Mouse (Mus musculus) midbrain, embryonic 13.5 days (tissue): ENCODE measurements around the gene Edc4. TPM values are rescaled to one million over a fixed set of nuclear protein-coding genes. Genes with fewer than 3 reads are reported as not detected.

Experiments
- ATAC-seq: fragments of 200-750 bp; cut with Nextera tagmentation; 2 replicates; pipeline ENCODE4 v1.8.0; 2017; ENCODE audit warnings: mild to moderate bottlenecking, moderate TSS enrichment, moderate library complexity
- H3K27ac ChIP-seq: fragments of 300-500 bp; sonication (generic); 2 replicates; pipeline ENCODE4 v1.5.1; 2015; ENCODE audit warnings: inconsistent platforms, mild to moderate bottlenecking, moderate library complexity
- H3K27me3 ChIP-seq: fragments of 300-500 bp; sonication (generic); 2 replicates; pipeline ENCODE4 v1.6.1; 2015; ENCODE audit warnings: mild to moderate bottlenecking, inconsistent platforms
- H3K36me3 ChIP-seq: fragments of 300-500 bp; sonication (generic); 2 replicates; pipeline ENCODE4 v1.6.1; 2015; ENCODE audit warnings: mild to moderate bottlenecking, inconsistent platforms
- H3K4me1 ChIP-seq: fragments of 300-500 bp; sonication (generic); replicated peaks from 2 replicates; pipeline ENCODE4 v1.6.1; 2015; ENCODE audit warnings: inconsistent platforms
- H3K4me2 ChIP-seq: fragments of 300-500 bp; sonication (generic); replicated peaks from 2 replicates; pipeline ENCODE4 v1.6.1; 2015; ENCODE audit warnings: moderate library complexity, mild to moderate bottlenecking, inconsistent platforms
- H3K4me3 ChIP-seq: fragments of 300-500 bp; sonication (generic); replicated peaks from 2 replicates; pipeline ENCODE4 v1.5.1; 2015; ENCODE audit warnings: mild to moderate bottlenecking, inconsistent platforms
- H3K9ac ChIP-seq: fragments of 300-500 bp; sonication (generic); replicated peaks from 2 replicates; pipeline ENCODE4 v1.6.1; 2015; ENCODE audit warnings: mild to moderate bottlenecking, inconsistent platforms
- H3K9me3 ChIP-seq: fragments of 300-500 bp; sonication (generic); 2 replicates; pipeline ENCODE4 v1.6.1; 2016; ENCODE audit warnings: mild to moderate bottlenecking, inconsistent platforms
- WGBS: fragments of 180-500 bp; shearing (Covaris S2); methylation state at CpG from one replicate; pipeline ENCODE4 v1.1.7; 2015; 5-methylcytosine and 5-hydroxymethylcytosine counted together
- polyA plus RNA-seq: library from polyadenylated mRNA; unstranded; fragments of >200 nt; fragmentation: Nextera tagmentation; extraction: Ambion mirVana; gene quantifications from 2 replicates; pipeline ENCODE4 v1.2.1, GENCODE M21; 2015

The Edc4 gene
- polyA plus RNA-seq, 1 experiment from 2014 or later, result 56.6 TPM

DNA sequence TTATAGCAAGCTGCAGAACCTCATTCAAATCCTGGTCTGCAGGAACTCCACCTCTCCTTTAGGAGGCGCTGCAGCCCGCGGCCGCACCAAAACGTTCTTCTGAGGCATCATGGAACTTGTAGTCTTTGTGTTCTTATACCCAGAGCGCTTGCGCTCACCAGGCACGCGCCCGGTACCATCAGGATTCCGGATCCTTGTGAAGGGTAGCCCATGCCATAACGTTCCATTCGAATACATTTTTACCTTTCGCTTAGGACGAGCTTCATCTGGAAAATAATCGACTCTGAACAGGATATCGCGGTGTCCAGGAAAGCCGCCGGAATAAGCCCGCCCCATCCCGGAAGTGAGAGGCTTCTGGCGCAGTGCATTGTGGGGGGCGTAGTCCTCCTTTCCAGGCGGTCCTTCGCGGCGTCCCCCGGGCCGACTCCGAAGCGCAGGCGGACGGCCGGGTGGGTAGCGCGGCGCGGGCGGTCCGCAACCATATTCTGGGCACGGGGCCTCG lies 25.9 kb upstream of the Edc4 start, which contains the start of gene Thap11:
Thap11 (plus strand) TSS at position 418 of the 502 bp plus-strand sequence.
- no peaks in the 10 kb centered on the region for H3K9me3 ChIP-seq
- peaks cover 7% of the 10 kb centered on the region for H3K36me3 ChIP-seq
- H3K4me3 ChIP-seq, result peak within 1 kb of the TSS; percentile 83
- WGBS, result under 1% methylated on average over 43 of the region's 43 CpGs
- peak within 1 kb of the TSS; percentile 83 for H3K27ac ChIP-seq
- H3K4me1 ChIP-seq, result peaks cover 48% of the 10 kb centered on the region
- peak; percentile 92 for ATAC-seq
- no peaks in the 10 kb centered on the region for H3K27me3 ChIP-seq
- H3K9ac ChIP-seq, result peak within 1 kb of the TSS; percentile 91
- peak within 1 kb of the TSS; percentile 99 for H3K4me2 ChIP-seq

DNA sequence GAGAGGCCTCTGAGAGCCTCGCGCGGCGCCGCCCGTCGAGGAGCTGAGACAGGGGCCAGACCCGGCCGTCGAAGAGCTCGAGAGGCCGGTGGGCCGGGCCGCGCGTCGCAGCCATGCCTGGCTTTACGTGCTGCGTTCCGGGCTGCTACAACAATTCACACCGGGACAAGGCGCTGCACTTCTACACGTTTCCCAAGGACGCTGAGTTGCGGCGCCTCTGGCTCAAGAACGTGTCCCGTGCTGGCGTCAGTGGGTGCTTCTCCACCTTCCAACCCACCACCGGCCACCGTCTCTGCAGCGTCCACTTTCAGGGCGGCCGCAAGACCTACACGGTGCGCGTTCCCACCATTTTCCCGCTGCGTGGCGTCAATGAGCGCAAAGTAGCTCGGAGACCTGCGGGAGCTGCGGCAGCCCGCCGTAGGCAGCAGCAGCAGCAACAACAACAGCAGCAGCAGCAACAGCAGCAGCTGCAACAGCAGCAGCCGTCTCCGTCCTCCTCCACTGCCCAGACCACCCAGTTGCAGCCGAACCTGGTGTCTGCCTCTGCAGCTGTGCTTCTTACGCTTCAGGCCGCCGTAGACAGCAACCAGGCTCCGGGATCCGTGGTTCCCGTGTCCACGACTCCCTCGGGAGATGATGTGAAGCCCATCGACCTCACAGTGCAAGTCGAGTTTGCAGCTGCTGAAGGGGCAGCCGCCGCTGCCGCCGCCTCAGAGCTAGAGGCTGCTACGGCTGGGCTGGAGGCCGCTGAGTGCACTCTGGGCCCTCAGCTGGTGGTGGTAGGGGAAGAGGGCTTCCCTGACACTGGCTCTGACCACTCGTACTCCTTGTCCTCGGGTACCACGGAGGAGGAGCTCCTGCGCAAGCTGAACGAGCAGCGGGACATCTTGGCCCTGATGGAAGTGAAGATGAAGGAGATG lies 25.2 kb upstream of the Edc4 start:
- H3K27me3 ChIP-seq, result no peaks in the 10 kb centered on the region
- peak; percentile 0; the same call in 1 of the 2 replicates for ATAC-seq
- under 1% methylated on average over 71 of the region's 71 CpGs for WGBS
- no peaks in the 10 kb centered on the region for H3K9me3 ChIP-seq
- peaks cover 48% of the 10 kb centered on the region for H3K4me1 ChIP-seq
- H3K4me3 ChIP-seq, result peak overlapping the region; percentile 83
- peaks cover 7% of the 10 kb centered on the region for H3K36me3 ChIP-seq
- H3K4me2 ChIP-seq, result peak overlapping the region; percentile 99
- H3K27ac ChIP-seq, result peak overlapping the region; percentile 83
- peak overlapping the region; percentile 91 for H3K9ac ChIP-seq

DNA sequence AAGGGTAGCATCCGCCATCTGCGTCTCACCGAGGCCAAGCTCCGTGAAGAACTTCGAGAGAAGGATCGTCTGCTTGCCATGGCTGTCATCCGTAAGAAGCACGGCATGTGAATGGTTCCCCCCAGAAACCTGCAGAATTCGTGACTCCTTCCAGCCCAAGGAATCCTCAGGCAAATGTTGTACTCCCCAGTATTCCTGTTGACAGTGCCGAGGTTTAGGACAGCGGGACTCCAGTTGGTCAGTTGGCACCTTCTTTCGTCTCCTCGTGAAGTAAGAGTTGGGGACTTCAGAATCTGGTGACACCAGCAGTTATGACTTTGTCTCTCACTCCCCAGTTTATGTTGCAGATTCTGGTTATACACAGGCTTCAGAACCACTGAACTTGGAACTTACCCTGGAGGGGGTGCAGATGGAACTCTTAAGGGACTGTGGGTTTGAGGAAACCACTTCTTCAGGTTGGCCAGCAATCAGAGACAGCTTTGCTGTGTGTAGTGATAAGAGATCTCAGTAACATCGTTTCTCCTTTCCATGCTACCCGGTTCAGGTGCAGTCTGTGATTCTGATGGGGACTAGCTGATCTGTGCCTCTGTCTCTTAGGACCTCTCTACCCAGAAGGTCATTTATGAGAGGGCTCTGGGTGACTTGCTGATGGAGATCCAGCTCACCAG lies 24.4 kb upstream of the Edc4 start:
- Histone ChIP-seq H3K4me2 (peak overlapping the region; percentile 99), H3K27ac (peak overlapping the region; percentile 83), H3K9ac (peak overlapping the region; percentile 91), H3K9me3 (no peaks in the 10 kb centered on the region), H3K36me3 (peaks cover 7% of the 10 kb centered on the region), H3K4me1 (peaks cover 47% of the 10 kb centered on the region), H3K4me3 (peak overlapping the region; percentile 83), H3K27me3 (no peaks in the 10 kb centered on the region)
- 24% methylated on average over 15 of the region's 15 CpGs for WGBS
- no peak for ATAC-seq

DNA sequence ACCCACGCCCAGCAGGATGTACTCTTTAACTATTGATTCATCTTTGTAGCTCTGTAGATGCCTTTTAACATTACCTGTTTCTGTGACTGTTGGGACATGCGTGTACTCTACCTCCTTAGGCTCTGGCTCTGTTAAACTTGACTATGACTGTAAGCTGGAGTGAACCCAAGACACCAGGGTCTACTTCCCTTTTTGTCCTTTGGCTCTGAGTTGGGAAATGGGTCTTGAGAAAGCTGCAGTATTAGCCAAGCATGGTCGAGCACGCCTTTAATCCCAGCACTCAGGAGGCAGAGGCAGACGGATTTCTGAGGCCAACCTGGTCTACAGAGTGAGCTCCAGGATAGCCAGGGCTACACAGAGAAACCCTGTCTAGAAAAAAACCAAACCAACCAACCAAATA lies 22.2 kb upstream of the Edc4 start:
- ATAC-seq, result no peak
- Histone ChIP-seq H3K4me2 (no peak overlapping the region), H3K4me3 (no peak overlapping the region), H3K4me1 (peaks cover 64% of the 10 kb centered on the region), H3K9ac (no peak overlapping the region), H3K27ac (no peak overlapping the region), H3K36me3 (peaks cover 11% of the 10 kb centered on the region), H3K9me3 (no peaks in the 10 kb centered on the region), H3K27me3 (no peaks in the 10 kb centered on the region)
- WGBS, result 82% methylated on average over 5 of the region's 5 CpGs

DNA sequence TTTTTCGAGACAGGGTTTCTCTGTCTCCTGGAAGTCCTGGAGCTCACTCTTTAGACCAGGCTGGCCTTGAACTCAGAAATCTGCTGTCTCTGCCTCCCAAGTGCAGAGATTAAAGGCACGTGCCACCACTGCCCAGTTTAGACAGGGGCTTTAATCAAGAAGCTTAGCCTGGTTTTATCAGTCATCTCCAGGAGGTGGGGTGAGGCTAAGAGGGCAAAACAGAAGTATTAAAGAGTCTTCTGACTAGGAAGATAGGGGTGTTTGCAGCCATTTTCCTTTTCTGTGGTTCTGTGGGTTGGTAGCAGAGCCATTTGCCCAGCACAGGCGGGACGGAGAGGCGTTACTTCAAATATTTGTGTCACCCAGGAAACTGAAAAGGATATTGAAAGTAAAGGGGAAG lies 21.4 kb upstream of the Edc4 start:
- Histone ChIP-seq H3K4me2 (peak overlapping the region; percentile 95; the same call in 1 of the 2 replicates), H3K27me3 (no peaks in the 10 kb centered on the region)

DNA sequence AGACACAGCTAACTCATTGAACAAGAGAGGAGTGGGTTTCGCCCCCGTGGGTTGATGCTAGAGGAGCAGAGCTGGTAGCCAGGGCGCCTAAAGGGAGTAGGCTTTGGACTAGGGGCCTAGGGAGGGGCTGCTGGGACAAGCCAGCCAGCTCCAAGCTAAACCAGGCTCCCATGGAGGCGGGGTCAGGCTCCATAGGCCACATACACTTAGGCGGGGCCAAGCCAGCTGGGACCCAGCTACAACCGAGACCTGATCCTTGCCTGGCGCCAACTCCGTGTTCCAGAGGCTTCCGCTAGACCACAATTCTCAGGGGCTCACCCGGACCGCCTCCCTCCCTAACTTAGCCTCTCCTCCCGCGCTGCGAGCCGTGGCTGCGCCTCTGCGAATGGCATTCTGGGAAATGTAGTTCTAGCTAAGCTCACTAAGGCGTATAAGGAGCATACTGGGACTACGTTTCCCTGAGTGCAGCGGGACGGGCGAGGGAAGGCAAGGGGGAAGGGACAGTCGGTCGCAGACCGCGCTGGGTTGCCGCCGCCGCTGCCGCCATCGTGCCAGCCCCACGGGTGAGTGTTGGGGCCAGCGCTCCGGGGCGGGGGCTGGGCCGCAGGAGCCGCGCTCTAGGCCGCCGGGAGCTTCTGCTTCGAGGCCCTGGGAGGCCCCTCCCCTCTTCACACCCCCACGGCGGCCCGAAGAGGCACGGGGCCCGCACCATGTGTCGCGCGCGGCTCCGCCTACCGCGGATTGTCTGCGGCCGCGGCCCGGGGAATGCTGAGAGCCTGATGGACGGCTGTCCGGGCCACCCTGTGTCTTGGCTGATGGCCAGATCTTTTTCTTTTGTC lies 20.3 kb upstream of the Edc4 start, which contains the start of gene Nutf2:
Nutf2 (plus strand) TSS at position 438 of the 839 bp plus-strand sequence.
- ATAC-seq, result peak; percentile 98
- Histone ChIP-seq H3K36me3 (peaks cover 12% of the 10 kb centered on the region), H3K9ac (peak within 1 kb of the TSS; percentile 98), H3K4me2 (peak within 1 kb of the TSS; percentile 95), H3K4me1 (peaks cover 77% of the 10 kb centered on the region), H3K27ac (peak within 1 kb of the TSS; percentile 91), H3K27me3 (no peaks in the 10 kb centered on the region), H3K4me3 (peak within 1 kb of the TSS; percentile 99), H3K9me3 (no peaks in the 10 kb centered on the region)
- WGBS, result under 1% methylated on average over 57 of the region's 59 CpGs

More for the DNA sequence above, 21.4 kb upstream of the Edc4 start:
- Histone ChIP-seq H3K36me3 (peaks cover 12% of the 10 kb centered on the region), H3K27ac (peak overlapping the region; percentile 88; the same call in 1 of the 2 replicates), H3K9me3 (no peaks in the 10 kb centered on the region), H3K4me3 (0 out of 2 replicates have a peak overlapping the region, but pooled peaks have one; percentile 99), H3K9ac (no peak overlapping the region), H3K4me1 (peaks cover 71% of the 10 kb centered on the region)
- WGBS, result 74% methylated on average over 5 of the region's 5 CpGs
- no peak for ATAC-seq

DNA sequence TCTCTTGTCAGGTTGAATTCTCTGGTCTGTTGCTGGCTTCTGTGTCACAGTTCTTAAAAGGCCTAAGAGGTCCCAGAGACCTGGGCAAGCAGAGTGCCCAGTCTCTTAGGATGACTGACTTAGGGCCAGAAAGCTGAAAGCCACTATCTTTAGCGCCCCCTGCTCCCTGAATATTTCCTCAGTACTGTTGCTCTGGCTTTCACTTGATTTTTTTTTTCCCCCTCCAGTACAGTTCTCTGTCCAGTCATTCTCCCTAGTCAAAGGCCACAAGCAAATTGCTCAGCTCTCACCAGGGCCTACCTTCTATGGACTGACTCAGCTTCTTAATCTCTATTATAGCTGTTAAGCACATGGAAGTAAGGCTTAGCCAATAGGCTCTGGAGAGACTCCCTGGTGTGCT lies 18.7 kb upstream of the Edc4 start:
- Histone ChIP-seq H3K4me1 (peaks cover 67% of the 10 kb centered on the region), H3K27me3 (no peaks in the 10 kb centered on the region), H3K4me2 (peak overlapping the region; percentile 95), H3K9ac (peak overlapping the region; percentile 98), H3K9me3 (no peaks in the 10 kb centered on the region), H3K36me3 (peaks cover 22% of the 10 kb centered on the region), H3K4me3 (peak overlapping the region; percentile 99), H3K27ac (no peak overlapping the region)
- ATAC-seq, result no peak
- 4% methylated on average over 1 of the region's 1 CpGs for WGBS

DNA sequence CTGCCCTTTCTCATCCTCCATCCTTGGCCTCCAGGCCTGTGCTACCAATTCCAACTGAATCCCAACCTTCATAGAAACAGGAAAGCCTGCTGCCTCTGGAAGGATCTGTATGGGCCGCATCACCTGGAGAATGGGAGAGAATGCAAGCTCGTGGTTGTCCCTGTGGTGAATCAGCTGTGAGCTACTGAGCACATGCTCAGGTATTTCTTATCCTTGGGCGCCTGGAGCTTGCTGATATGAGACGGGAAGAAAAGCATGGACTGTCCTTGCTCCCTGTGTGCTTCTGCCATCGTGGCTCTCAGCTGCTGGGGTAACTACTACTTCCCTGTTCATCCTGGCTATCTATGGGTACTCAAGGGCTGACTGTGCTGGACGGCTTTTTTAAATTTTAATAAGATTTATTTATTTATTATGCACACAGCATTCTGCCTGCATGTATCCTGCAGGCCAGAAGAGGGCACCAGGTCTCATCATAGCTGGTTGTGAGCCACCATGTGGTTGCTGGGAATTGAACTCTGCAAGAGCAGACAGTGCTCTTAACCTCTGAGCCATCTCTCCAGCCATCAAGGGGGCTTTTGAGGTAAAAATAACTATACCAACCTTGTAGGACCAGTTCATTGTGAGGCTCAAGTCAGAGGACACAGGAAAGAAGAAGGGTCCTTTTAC lies 14.2 kb upstream of the Edc4 start:
- Histone ChIP-seq H3K4me3 (no peak overlapping the region), H3K27ac (no peak overlapping the region), H3K27me3 (no peaks in the 10 kb centered on the region), H3K9ac (no peak overlapping the region), H3K4me2 (no peak overlapping the region), H3K36me3 (peaks cover 52% of the 10 kb centered on the region), H3K4me1 (peaks cover 30% of the 10 kb centered on the region), H3K9me3 (no peaks in the 10 kb centered on the region)
- ATAC-seq, result no peak
- WGBS, result 87% methylated on average over 6 of the region's 6 CpGs

DNA sequence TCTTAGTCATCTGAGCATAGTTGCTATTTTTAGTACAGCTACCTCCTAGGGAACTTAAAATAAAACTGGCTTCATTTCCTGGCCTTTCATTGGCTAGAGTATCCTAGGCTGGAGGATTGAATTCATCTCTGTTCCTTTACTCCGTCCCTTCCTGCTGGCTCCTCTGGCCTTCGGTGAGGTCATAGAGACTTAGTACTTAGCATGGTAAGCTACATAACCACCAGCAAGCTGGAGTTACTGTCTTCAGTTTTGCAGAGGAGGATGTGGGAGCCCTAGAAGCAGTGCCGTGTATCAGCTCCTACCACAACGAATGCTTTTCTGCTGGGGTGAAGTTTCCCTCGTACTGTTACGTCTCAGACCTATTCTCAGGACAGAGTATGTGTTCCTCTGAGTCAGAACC lies 6.4 kb upstream of the Edc4 start:
- Histone ChIP-seq H3K27me3 (no peaks in the 10 kb centered on the region), H3K4me3 (no peak overlapping the region), H3K4me1 (no peaks in the 10 kb centered on the region), H3K9me3 (no peaks in the 10 kb centered on the region), H3K4me2 (no peak overlapping the region), H3K27ac (no peak overlapping the region), H3K9ac (no peak overlapping the region), H3K36me3 (peaks cover 71% of the 10 kb centered on the region)
- WGBS, result 93% methylated on average over 6 of the region's 6 CpGs
- no peak for ATAC-seq

DNA sequence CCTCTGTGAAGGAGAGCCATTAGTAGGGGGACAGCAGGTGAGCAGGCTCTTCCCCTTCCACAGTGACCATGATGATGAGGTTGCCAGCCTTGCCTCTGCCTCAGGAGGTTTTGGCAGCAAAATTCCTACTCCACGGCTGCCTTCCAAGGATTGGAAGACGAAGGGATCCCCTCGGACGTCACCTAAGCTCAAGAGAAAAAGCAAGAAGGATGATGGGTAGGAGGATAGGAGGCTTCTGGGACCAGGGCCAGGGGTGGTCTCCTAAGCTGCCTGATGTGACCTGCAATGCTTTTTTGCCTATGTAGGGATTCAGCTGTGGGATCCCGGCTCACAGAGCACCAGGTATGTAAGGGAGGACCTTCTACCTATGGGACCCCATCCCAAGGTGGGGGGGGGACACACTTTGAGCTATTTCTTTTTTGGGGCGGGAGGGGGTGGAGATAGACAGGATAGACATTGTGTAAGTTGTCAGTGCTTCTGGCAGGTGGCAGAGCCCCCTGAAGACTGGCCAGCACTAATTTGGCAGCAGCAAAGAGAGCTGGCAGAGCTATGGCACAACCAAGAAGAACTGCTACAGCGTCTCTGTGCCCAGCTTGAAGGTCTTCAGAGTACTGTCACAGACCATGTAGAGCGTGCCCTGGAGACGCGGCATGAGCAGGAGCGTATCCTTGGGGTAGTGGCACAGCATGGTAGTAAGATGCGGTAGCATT lies 9.2 kb downstream of the Edc4 start:
- H3K27me3 ChIP-seq, result no peaks in the 10 kb centered on the region
- H3K9ac ChIP-seq, result no peak overlapping the region
- H3K27ac ChIP-seq, result no peak overlapping the region
- no peak overlapping the region for H3K4me2 ChIP-seq
- no peaks in the 10 kb centered on the region for H3K9me3 ChIP-seq
- no peak overlapping the region for H3K4me3 ChIP-seq
- peaks cover 9% of the 10 kb centered on the region for H3K4me1 ChIP-seq
- 94% methylated on average over 12 of the region's 12 CpGs for WGBS
- H3K36me3 ChIP-seq, result peaks cover 84% of the 10 kb centered on the region
- ATAC-seq, result no peak
